Mouse (Mus musculus) liver, adult 2 months (tissue): ENCODE results near the gene Il25. TPM values are rescaled to one million over a fixed set of nuclear protein-coding genes. Genes with fewer than 3 reads are reported as not detected.
"Not testable (repeated sequence)": the region's sequence is repeated elsewhere in the genome, so short reads cannot be mapped to it uniquely, and the experiment has no call there.

Source experiments
- DNase-seq: peaks from one replicate; pipeline ENCODE4 v3.0.0-alpha.2; 2011; ENCODE audit warnings: low read depth, low spot score; ENCODE audit errors: extremely low read depth
- H3K27ac ChIP-seq: fragments of 200-500 bp; replicated peaks from 2 replicates; pipeline ENCODE4 v1.5.1; 2012; ENCODE audit warnings: low read depth, mild to moderate bottlenecking, control low read depth, inconsistent platforms, low read length; ENCODE audit not compliant: insufficient read depth
- H3K27me3 ChIP-seq: fragments of 200-500 bp; 2 replicates; pipeline ENCODE4 v1.6.1; 2012; ENCODE audit warnings: mild to moderate bottlenecking, moderate library complexity, low read length, inconsistent platforms; ENCODE audit not compliant: control insufficient read depth, insufficient read depth
- H3K36me3 ChIP-seq: fragments of 200-500 bp; 2 replicates; pipeline ENCODE4 v1.6.1; 2012; ENCODE audit warnings: low read length, inconsistent platforms; ENCODE audit not compliant: control insufficient read depth, insufficient read depth
- H3K4me1 ChIP-seq: fragments of 200-500 bp; 2 replicates; pipeline ENCODE4 v1.6.1; 2011; ENCODE audit warnings: low read length; ENCODE audit not compliant: control insufficient read depth, insufficient read depth
- H3K4me3 ChIP-seq: fragments of 200-500 bp; 2 replicates; pipeline ENCODE4 v1.5.1; 2011; ENCODE audit warnings: low read depth, mild to moderate bottlenecking, control low read depth, low read length, moderate library complexity; ENCODE audit not compliant: insufficient read depth
- H3K79me2 ChIP-seq: fragments of 200-500 bp; 2 replicates; pipeline ENCODE4 v1.6.1; 2012; ENCODE audit warnings: inconsistent platforms, mild to moderate bottlenecking, low read length, moderate library complexity; ENCODE audit not compliant: control insufficient read depth, insufficient read depth
- H3K9ac ChIP-seq: fragments of 200-500 bp; 2 replicates; pipeline ENCODE4 v1.6.1; 2012; ENCODE audit warnings: low read depth, mild to moderate bottlenecking, control low read depth, inconsistent platforms, low read length
- CTCF ChIP-seq: fragments of 200-500 bp; IDR thresholded peaks from 2 replicates; pipeline ENCODE4 v1.5.1; 2011; ENCODE audit warnings: low read depth, low read length, control low read depth
- POLR2A ChIP-seq: fragments of 200-500 bp; IDR thresholded peaks from 2 replicates; pipeline ENCODE4 v1.6.1; 2011; ENCODE audit warnings: low read length, control low read depth; ENCODE audit not compliant: insufficient read depth; ENCODE audit errors: extremely low read depth
- WGBS: fragments of 180-500 bp; shearing (Covaris S2); methylation state at CpG from one replicate; pipeline ENCODE4 v1.1.7; 2018; 5-methylcytosine and 5-hydroxymethylcytosine counted together
- polyA plus RNA-seq: library from polyadenylated mRNA; depleted of rRNA; stranded (reverse); fragments of >200 nt; gene quantifications from 2 replicates; pipeline ENCODE4 v1.2.3, GENCODE M21; 2012
- total RNA-seq: library from RNA; depleted of rRNA; stranded (reverse); fragments of >200 nt; gene quantifications from 2 replicates; pipeline ENCODE4 v1.2.3, GENCODE M21; 2014

Gene Il25
- total and polyA plus RNA-seq, 2 experiments, result not detected

GRCm38 (mm10) chr14:54966320-54966977 is 34.0 kb downstream of the Il25 start, which contains the start of gene Myh6:
TSS of gene Myh6 (minus strand) at chr14:54966927.
- Histone ChIP-seq H3K27ac (no peak within 1 kb of the TSS), H3K36me3 (no peaks in the 10 kb centered on the region), H3K9ac (no peak within 1 kb of the TSS), H3K79me2 (no peaks in the 10 kb centered on the region), H3K27me3 (no peaks in the 10 kb centered on the region), H3K4me3 (no peak within 1 kb of the TSS), H3K4me1 (no peaks in the 10 kb centered on the region)
- no peak for DNase-seq
- no peak for TF ChIP-seq POLR2A
- no peak for TF ChIP-seq CTCF
- 71% methylated on average over 7 of the region's 7 CpGs for WGBS

- H3K36me3 ChIP-seq, result no peaks in the 10 kb centered on the region
- no peaks in the 10 kb centered on the region for H3K4me1 ChIP-seq
- no peak overlapping the region for H3K4me3 ChIP-seq
- DNase-seq, result no peak
- H3K79me2 ChIP-seq, result no peaks in the 10 kb centered on the region
- TF ChIP-seq CTCF (no peak), POLR2A (no peak)
- H3K9ac ChIP-seq, result no peak overlapping the region
- WGBS, result 91% methylated on average over 3 of the region's 3 CpGs
- H3K27ac ChIP-seq, result no peak overlapping the region
- no peaks in the 10 kb centered on the region for H3K27me3 ChIP-seq
Observed at GRCm38 (mm10) chr14:54967874-54968273, 35.4 kb downstream of the Il25 start.

GRCm38 (mm10) chr14:54968344-54968743 is 35.8 kb downstream of the Il25 start:
- peak; percentile 1 for DNase-seq
- no peaks in the 10 kb centered on the region for H3K4me1 ChIP-seq
- no peaks in the 10 kb centered on the region for H3K79me2 ChIP-seq
- no peak overlapping the region for H3K27ac ChIP-seq
- H3K36me3 ChIP-seq, result no peaks in the 10 kb centered on the region
- H3K9ac ChIP-seq, result no peak overlapping the region
- no peak for TF ChIP-seq CTCF
- TF ChIP-seq POLR2A, result no peak
- no peaks in the 10 kb centered on the region for H3K27me3 ChIP-seq
- H3K4me3 ChIP-seq, result no peak overlapping the region

GRCm38 (mm10) chr14:54972786-54973185 is 40.3 kb downstream of the Il25 start:
- not testable (repeated sequence) for H3K27me3 ChIP-seq, H3K9ac ChIP-seq
- 93% methylated on average over 11 of the region's 11 CpGs for WGBS

GRCm38 (mm10) chr14:54974068-54974791 is 41.7 kb downstream of the Il25 start:
- no peak overlapping the region for H3K27ac ChIP-seq
- no peak overlapping the region for H3K9ac ChIP-seq
- H3K4me3 ChIP-seq, result no peak overlapping the region
- TF ChIP-seq POLR2A (no peak), CTCF (no peak)
- WGBS, result 77% methylated on average over 6 of the region's 6 CpGs
- no peaks in the 10 kb centered on the region for H3K27me3 ChIP-seq
- H3K36me3 ChIP-seq, result no peaks in the 10 kb centered on the region
- H3K4me1 ChIP-seq, result no peaks in the 10 kb centered on the region
- no peaks in the 10 kb centered on the region for H3K79me2 ChIP-seq
- no peak for DNase-seq

More at GRCm38 (mm10) chr14:54972786-54973185, 40.3 kb downstream of the Il25 start:
- DNase-seq, H3K79me2 ChIP-seq, H3K36me3 ChIP-seq, H3K4me3 ChIP-seq, H3K27ac ChIP-seq, H3K4me1 ChIP-seq: not testable (repeated sequence)

- no peak within 1 kb of the TSS for H3K9ac ChIP-seq
Observed at GRCm38 (mm10) chr14:54976633-54977032, 44.1 kb downstream of the Il25 start, which contains the start of gene Gm17428. TSS of gene Gm17428 (plus strand) at chr14:54976933.

More at GRCm38 (mm10) chr14:54976633-54977032, 44.1 kb downstream of the Il25 start, which contains the start of gene Gm17428:
- DNase-seq, result no peak
- no peaks in the 10 kb centered on the region for H3K27me3 ChIP-seq
- H3K4me3 ChIP-seq, result no peak within 1 kb of the TSS
- TF ChIP-seq POLR2A (no peak), CTCF (no peak)
- H3K4me1 ChIP-seq, result no peaks in the 10 kb centered on the region
- H3K79me2 ChIP-seq, result no peaks in the 10 kb centered on the region
- no peak within 1 kb of the TSS for H3K27ac ChIP-seq
- no peaks in the 10 kb centered on the region for H3K36me3 ChIP-seq
- 48% methylated on average over 1 of the region's 1 CpGs for WGBS
